Mouse (Mus musculus): ENCODE measurements around the gene Psors1c2. TPM values are rescaled to one million over a fixed set of nuclear protein-coding genes. Genes with fewer than 3 reads are reported as not detected.
A peak's percentile ranks its signal among the peaks of the same experiment; 100 is the strongest.

Psors1c2 gene
- polyA plus RNA-seq, 1 experiment, result not detected

- TF ChIP-seq POLR2A (IDR thresholded peaks at IDR 0.05; ENCODE audit: borderline replicate concordance, control insufficient read depth, low read depth, low read length) (no peak), CTCF (IDR thresholded peaks at IDR 0.05; ENCODE audit: control insufficient read depth, insufficient read depth, low read length) (peak; percentile 63)
- no peak overlapping the region for H3K27ac ChIP-seq (ENCODE audit: control insufficient read depth, insufficient read depth, low read depth, low read length, poor library complexity)
- no peaks in the 10 kb centered on the region for H3K4me1 ChIP-seq (ENCODE audit: control insufficient read depth, insufficient read depth, low read length)
- 8% methylated on average over 2 of the region's 2 CpGs for WGBS
- H3K4me3 ChIP-seq (replicated peaks; ENCODE audit: control insufficient read depth, low read depth, low read length), result no peak overlapping the region
These were observed 19.1 kb upstream of the Psors1c2 start for GRCm38 (mm10) chr17:35513886-35514285.

GRCm38 (mm10) chr17:35514756-35515155 is 18.2 kb upstream of the Psors1c2 start:
- no peak overlapping the region for H3K27ac ChIP-seq (ENCODE audit: control insufficient read depth, insufficient read depth, low read depth, low read length, poor library complexity)
- H3K4me3 ChIP-seq (replicated peaks; ENCODE audit: control insufficient read depth, low read depth, low read length), result peak overlapping the region; percentile 29
- TF ChIP-seq CTCF (IDR thresholded peaks at IDR 0.05; ENCODE audit: control insufficient read depth, insufficient read depth, low read length) (no peak), POLR2A (IDR thresholded peaks at IDR 0.05; ENCODE audit: borderline replicate concordance, control insufficient read depth, low read depth, low read length) (no peak)
- H3K4me1 ChIP-seq (ENCODE audit: control insufficient read depth, insufficient read depth, low read length), result no peaks in the 10 kb centered on the region
- WGBS, result 88% methylated on average over 6 of the region's 6 CpGs

- WGBS, result 23% methylated on average over 25 of the region's 25 CpGs
- Histone ChIP-seq H3K4me1 (ENCODE audit: control insufficient read depth, insufficient read depth, low read length) (no peaks in the 10 kb centered on the region), H3K4me3 (replicated peaks; ENCODE audit: control insufficient read depth, low read depth, low read length) (peak overlapping the region; percentile 77), H3K27ac (ENCODE audit: control insufficient read depth, insufficient read depth, low read depth, low read length, poor library complexity) (peak overlapping the region; percentile 2; the same call in 1 of the 2 replicates)
- TF ChIP-seq POLR2A (IDR thresholded peaks at IDR 0.05; ENCODE audit: borderline replicate concordance, control insufficient read depth, low read depth, low read length) (no peak), CTCF (IDR thresholded peaks at IDR 0.05; ENCODE audit: control insufficient read depth, insufficient read depth, low read length) (no peak)
These were observed 16.9 kb upstream of the Psors1c2 start for GRCm38 (mm10) chr17:35515911-35516640.

DNA sequence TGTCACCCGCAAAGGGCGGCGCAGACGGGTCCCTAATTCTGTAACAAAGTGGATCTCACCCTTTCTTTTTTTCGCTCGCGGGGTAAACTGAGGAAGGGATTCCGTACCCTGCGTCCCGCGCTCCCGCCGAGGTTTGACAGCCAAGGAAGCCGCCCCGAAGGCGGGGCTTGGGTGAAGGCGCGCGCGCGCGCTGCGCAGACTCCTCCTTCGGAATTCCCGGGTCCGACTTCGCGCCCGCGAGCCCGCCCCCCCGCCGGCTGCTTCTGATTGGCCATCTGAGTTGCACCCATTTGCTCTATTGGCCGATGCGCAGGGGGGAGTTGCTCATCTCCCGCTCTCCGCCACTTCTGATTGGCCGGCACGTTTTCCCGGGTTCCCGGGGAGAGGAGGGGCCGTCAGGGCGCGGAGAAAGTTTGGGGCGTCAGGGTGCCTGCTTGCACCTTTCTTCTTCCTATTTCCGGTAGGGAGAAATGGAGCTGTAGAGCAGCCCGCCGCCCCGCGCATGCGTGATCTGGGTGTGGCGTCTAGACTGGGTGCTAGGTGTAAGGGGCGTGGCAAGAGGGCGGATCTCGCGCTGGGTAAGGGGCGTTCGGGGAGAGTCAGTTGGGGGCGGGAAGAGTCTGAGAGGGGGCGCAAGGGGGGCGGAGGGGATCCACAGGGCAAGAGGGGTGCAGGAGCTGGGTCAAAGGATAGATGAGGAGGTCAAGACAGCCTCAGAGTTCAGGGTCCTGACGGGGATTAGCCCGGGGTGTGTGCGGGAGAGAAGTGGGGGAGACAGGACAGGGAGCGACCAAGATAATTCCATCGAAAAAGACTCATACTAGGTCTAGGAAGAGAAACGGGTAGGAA is 16.1 kb upstream of the Psors1c2 start, which contains the start of the genes Tcf19 and Cchcr1:
Gene Tcf19 (minus strand): TSS at position 173 of the 849 bp plus-strand sequence.
Gene Cchcr1 (plus strand): TSS at position 449 of the 849 bp plus-strand sequence.
- WGBS, result under 1% methylated on average over 67 of the region's 67 CpGs
- Histone ChIP-seq H3K4me1 (ENCODE audit: control insufficient read depth, insufficient read depth, low read length) (no peaks in the 10 kb centered on the region), H3K27ac (ENCODE audit: control insufficient read depth, insufficient read depth, low read depth, low read length, poor library complexity) (peak within 1 kb of the TSS; percentile 2; the same call in 1 of the 2 replicates), H3K4me3 (replicated peaks; ENCODE audit: control insufficient read depth, low read depth, low read length) (peak within 1 kb of the TSS; percentile 77)
- TF ChIP-seq POLR2A (IDR thresholded peaks at IDR 0.05; ENCODE audit: borderline replicate concordance, control insufficient read depth, low read depth, low read length), result peak; percentile 38; the same call in 1 of the 2 replicates
- TF ChIP-seq CTCF (IDR thresholded peaks at IDR 0.05; ENCODE audit: control insufficient read depth, insufficient read depth, low read length), result no peak

DNA sequence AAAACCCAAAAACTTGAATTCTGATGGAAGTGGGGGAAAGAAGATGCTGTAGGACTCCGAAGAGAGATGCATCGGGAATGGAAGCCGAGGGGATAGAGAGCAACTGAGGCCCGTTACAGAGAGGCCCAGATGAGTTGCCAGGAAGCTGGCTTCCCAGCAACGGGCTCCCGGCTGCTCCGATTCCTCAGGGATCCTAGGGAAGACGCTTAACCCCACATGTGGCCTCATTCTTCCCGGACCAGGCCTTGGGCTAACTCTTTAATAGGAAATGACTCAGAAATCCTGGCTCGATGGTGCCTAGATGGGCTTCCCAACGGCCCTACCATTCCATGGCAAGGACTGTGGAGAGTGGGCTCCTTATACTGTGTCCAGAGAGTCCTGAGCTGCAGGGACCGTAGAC is 15.5 kb upstream of the Psors1c2 start:
- peak overlapping the region; percentile 77 for H3K4me3 ChIP-seq (replicated peaks; ENCODE audit: control insufficient read depth, low read depth, low read length)
- no peak overlapping the region for H3K27ac ChIP-seq (ENCODE audit: control insufficient read depth, insufficient read depth, low read depth, low read length, poor library complexity)
- WGBS, result 14% methylated on average over 12 of the region's 12 CpGs
- H3K4me1 ChIP-seq (ENCODE audit: control insufficient read depth, insufficient read depth, low read length), result no peaks in the 10 kb centered on the region
- TF ChIP-seq POLR2A (IDR thresholded peaks at IDR 0.05; ENCODE audit: borderline replicate concordance, control insufficient read depth, low read depth, low read length), result no peak
- TF ChIP-seq CTCF (IDR thresholded peaks at IDR 0.05; ENCODE audit: control insufficient read depth, insufficient read depth, low read length), result no peak

- Histone ChIP-seq H3K4me1 (ENCODE audit: control insufficient read depth, insufficient read depth, low read length) (no peaks in the 10 kb centered on the region), H3K4me3 (replicated peaks; ENCODE audit: control insufficient read depth, low read depth, low read length) (no peak overlapping the region), H3K27ac (ENCODE audit: control insufficient read depth, insufficient read depth, low read depth, low read length, poor library complexity) (no peak overlapping the region)
- 91% methylated on average over 9 of the region's 9 CpGs for WGBS
- TF ChIP-seq POLR2A (IDR thresholded peaks at IDR 0.05; ENCODE audit: borderline replicate concordance, control insufficient read depth, low read depth, low read length) (no peak), CTCF (IDR thresholded peaks at IDR 0.05; ENCODE audit: control insufficient read depth, insufficient read depth, low read length) (no peak)
These were observed 8.6 kb upstream of the Psors1c2 start for GRCm38 (mm10) chr17:35524354-35524753.

DNA sequence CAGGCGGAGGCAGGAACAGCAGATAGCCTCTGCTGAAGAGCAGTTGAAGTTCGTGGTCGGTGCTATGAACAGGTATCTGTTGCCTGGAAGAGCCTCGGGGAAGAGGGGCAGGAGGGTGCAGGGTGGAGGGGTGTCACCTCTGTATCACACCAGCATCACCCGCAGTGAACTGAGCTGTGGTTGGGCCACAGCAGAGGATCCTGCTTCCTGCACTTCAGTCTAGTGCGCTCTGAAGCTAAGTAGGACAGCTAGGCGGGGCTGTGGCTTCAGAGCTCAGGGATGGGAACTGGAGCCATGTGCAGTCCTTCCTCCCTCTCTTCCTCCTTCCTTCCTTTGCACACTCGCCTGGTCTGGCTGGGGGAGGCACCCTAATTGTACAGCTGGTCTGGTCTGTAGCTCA is 6.4 kb upstream of the Psors1c2 start:
- WGBS, result 40% methylated on average over 8 of the region's 8 CpGs
- Histone ChIP-seq H3K4me3 (replicated peaks; ENCODE audit: control insufficient read depth, low read depth, low read length) (no peak overlapping the region), H3K4me1 (ENCODE audit: control insufficient read depth, insufficient read depth, low read length) (no peaks in the 10 kb centered on the region), H3K27ac (ENCODE audit: control insufficient read depth, insufficient read depth, low read depth, low read length, poor library complexity) (no peak overlapping the region)
- no peak for TF ChIP-seq POLR2A (IDR thresholded peaks at IDR 0.05; ENCODE audit: borderline replicate concordance, control insufficient read depth, low read depth, low read length)

DNA sequence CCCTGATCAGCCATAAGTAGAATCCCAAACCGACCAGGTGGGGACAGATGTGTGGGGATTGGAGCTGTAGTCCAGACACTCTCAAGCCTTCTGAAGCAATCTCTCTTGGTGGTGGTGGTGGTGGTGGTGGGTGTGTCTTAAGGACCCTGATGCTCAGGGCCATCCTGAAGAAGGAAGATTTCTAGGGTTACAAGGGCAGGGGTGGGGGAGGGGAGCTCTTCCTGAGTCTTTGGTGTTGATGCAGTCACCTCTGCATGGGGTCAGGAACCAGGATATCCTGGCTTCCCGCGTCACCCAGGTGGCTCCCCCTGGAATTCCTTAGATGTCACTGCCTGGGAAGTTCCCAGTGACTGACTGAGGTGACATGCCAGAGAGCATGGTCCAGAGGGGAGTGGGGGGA is 641 bp upstream of the Psors1c2 start:
- H3K4me3 ChIP-seq (replicated peaks; ENCODE audit: control insufficient read depth, low read depth, low read length), result no peak overlapping the region
- WGBS, result 16% methylated on average over 3 of the region's 3 CpGs
- no peak overlapping the region for H3K27ac ChIP-seq (ENCODE audit: control insufficient read depth, insufficient read depth, low read depth, low read length, poor library complexity)
- TF ChIP-seq POLR2A (IDR thresholded peaks at IDR 0.05; ENCODE audit: borderline replicate concordance, control insufficient read depth, low read depth, low read length), result no peak
- TF ChIP-seq CTCF (IDR thresholded peaks at IDR 0.05; ENCODE audit: control insufficient read depth, insufficient read depth, low read length), result no peak
- no peaks in the 10 kb centered on the region for H3K4me1 ChIP-seq (ENCODE audit: control insufficient read depth, insufficient read depth, low read length)
